Comparison of ENCODE assay signal across 27 mouse cellular contexts in the genomic region with DNA sequence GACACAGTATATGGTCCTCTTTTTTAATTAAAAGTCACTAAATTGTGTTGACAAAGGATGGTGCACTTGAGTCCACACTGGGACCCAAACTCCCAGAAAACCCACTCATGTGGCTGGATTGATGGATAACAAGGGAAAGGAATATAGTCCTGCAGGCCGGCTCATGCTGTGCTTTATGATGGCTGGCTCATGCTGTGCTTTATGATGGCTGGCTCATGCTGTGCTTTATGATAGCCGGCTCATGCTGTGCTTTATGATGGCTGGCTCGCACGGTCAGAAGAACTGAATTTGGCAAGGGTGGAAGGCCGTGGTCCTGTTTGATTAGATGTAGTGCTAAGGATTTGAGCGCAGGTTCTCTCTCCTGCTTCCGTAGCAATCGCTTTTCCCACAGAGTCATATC. TPM values are rescaled to one million over a fixed set of nuclear protein-coding genes. Genes with fewer than 3 reads are reported as not detected.
DNase-seq lines count a peak whose midpoint lies in the region; ATAC-seq lines count a peak whose summit lies in the region.
"Had no signal": no experiment of that assay in that cellular context is flagged by ENCODE, and none has a peak within 500 bp of the region (broad histone marks: within the 10 kb centered on the region; RNA-seq: fewer than 3 reads in every experiment).

No protein-coding gene starts in this region.

- H3K4me1 ChIP-seq in forebrain, embryonic 12.5 days, result peaks cover 7% of the 10 kb centered on the region; the same call in 1 of the 2 replicates
- no peaks in the 10 kb centered on the region for H3K4me1 ChIP-seq in forebrain, embryonic 16.5 days (replicated peaks; ENCODE audit: control insufficient read depth, insufficient read depth, low read length)
- no peaks in the 10 kb centered on the region; the same call in 1 of the 2 replicates for H3K4me1 ChIP-seq in hindbrain, embryonic 14.5 days (replicated peaks; ENCODE audit: control insufficient read depth, insufficient read depth, low read length)
- H3K4me1 ChIP-seq in hindbrain, embryonic 12.5 days, result 0 out of 2 replicates have a peak, but pooled peaks cover 4% of the 10 kb centered on the region
- H3K4me1 ChIP-seq in midbrain, embryonic 15.5 days, result no peaks in the 10 kb centered on the region
- H3K4me1 ChIP-seq in midbrain, embryonic 10.5 days, result no peaks in the 10 kb centered on the region
- peaks cover 5% of the 10 kb centered on the region; the same call in 1 of the 2 replicates for H3K4me1 ChIP-seq in limb, embryonic 10.5 days
- H3K4me1 ChIP-seq: embryonic facial prominence, embryonic 13.5 days; forebrain, embryonic 13.5 days; heart, embryonic 15.5 days; kidney, embryonic 15.5 days; liver, embryonic 13.5 days; megakaryocyte, embryonic 14.5 days had no signal

- no peak overlapping the region for H3K9ac ChIP-seq in forebrain, embryonic 12.5 days
- H3K9ac ChIP-seq in forebrain, embryonic 16.5 days (replicated peaks; ENCODE audit: low read depth, low read length), result no peak overlapping the region
- H3K9ac ChIP-seq in hindbrain, embryonic 14.5 days, result no peak overlapping the region
- H3K9ac ChIP-seq in hindbrain, embryonic 12.5 days, result no peak overlapping the region
- H3K9ac ChIP-seq in midbrain, embryonic 15.5 days, result no peak overlapping the region
- H3K9ac ChIP-seq: embryonic facial prominence, embryonic 13.5 days; forebrain, embryonic 13.5 days; heart, embryonic 15.5 days; kidney, embryonic 15.5 days; liver, embryonic 13.5 days had no signal

- no peak for DNase-seq in hindbrain, embryonic 14.5 days (ENCODE audit: low spot score)
- DNase-seq in midbrain, embryonic 10.5 days (ENCODE audit: low spot score), result no peak
- peak; percentile 20 for DNase-seq in limb, embryonic 10.5 days (ENCODE audit: low spot score)
- DNase-seq in left cerebral cortex, postnatal 4 days, result no peak
- DNase-seq: adrenal gland, postnatal 14 days; cerebellum, adult 11-12 months; cerebellum, adult 9-11 months; kidney, adult 11 months; kidney, postnatal 25 days; liver, embryonic 13.5 days; lung, adult 18-20 months; lung, postnatal 4 days; right cerebral cortex, postnatal 4 days; thymus, adult 2 months; thymus, postnatal 36 days had no signal

- ATAC-seq in forebrain, embryonic 12.5 days (ENCODE audit: low FRiP score), result no peak
- ATAC-seq in forebrain, embryonic 16.5 days, result no peak
- ATAC-seq in hindbrain, embryonic 14.5 days (ENCODE audit: low FRiP score), result no peak
- ATAC-seq in hindbrain, embryonic 12.5 days (ENCODE audit: low FRiP score), result no peak
- ATAC-seq in midbrain, embryonic 15.5 days (replicated peaks), result no peak
- ATAC-seq: forebrain, embryonic 13.5 days; lung, postnatal 0 days had no signal

- no peaks in the 10 kb centered on the region for H3K27me3 ChIP-seq in forebrain, embryonic 12.5 days
- no peaks in the 10 kb centered on the region for H3K27me3 ChIP-seq in forebrain, embryonic 16.5 days (replicated peaks; ENCODE audit: control insufficient read depth, insufficient read depth, low read length)
- no peaks in the 10 kb centered on the region for H3K27me3 ChIP-seq in hindbrain, embryonic 14.5 days (ENCODE audit: control insufficient read depth, insufficient read depth, low read length)
- H3K27me3 ChIP-seq in hindbrain, embryonic 12.5 days, result no peaks in the 10 kb centered on the region
- no peaks in the 10 kb centered on the region for H3K27me3 ChIP-seq in midbrain, embryonic 15.5 days (replicated peaks)
- no peaks in the 10 kb centered on the region for H3K27me3 ChIP-seq in midbrain, embryonic 10.5 days (ENCODE audit: low read depth, poor library complexity, severe bottlenecking)
- H3K27me3 ChIP-seq in limb, embryonic 10.5 days (ENCODE audit: low read depth, poor library complexity, severe bottlenecking), result no peaks in the 10 kb centered on the region
- H3K27me3 ChIP-seq: embryonic facial prominence, embryonic 13.5 days; forebrain, embryonic 13.5 days; heart, embryonic 15.5 days; liver, embryonic 13.5 days; megakaryocyte, embryonic 14.5 days had no signal

- no peaks in the 10 kb centered on the region for H3K9me3 ChIP-seq in forebrain, embryonic 12.5 days
- no peaks in the 10 kb centered on the region for H3K9me3 ChIP-seq in forebrain, embryonic 16.5 days (ENCODE audit: control insufficient read depth, low read length)
- H3K9me3 ChIP-seq in hindbrain, embryonic 14.5 days (ENCODE audit: control insufficient read depth, low read length), result no peaks in the 10 kb centered on the region
- no peaks in the 10 kb centered on the region for H3K9me3 ChIP-seq in hindbrain, embryonic 12.5 days (replicated peaks)
- H3K9me3 ChIP-seq in midbrain, embryonic 15.5 days, result no peaks in the 10 kb centered on the region
- H3K9me3 ChIP-seq in midbrain, embryonic 10.5 days (replicated peaks), result no peaks in the 10 kb centered on the region
- no peaks in the 10 kb centered on the region for H3K9me3 ChIP-seq in limb, embryonic 10.5 days (replicated peaks)
- H3K9me3 ChIP-seq: embryonic facial prominence, embryonic 13.5 days; forebrain, embryonic 13.5 days; G1E; heart, embryonic 15.5 days; kidney, embryonic 15.5 days; liver, embryonic 13.5 days; megakaryocyte, embryonic 14.5 days had no signal

- intact Hi-C loops in left cerebral cortex, postnatal 4 days (cut with DNase I), result no loop called here

- H3K4me3 ChIP-seq in forebrain, embryonic 12.5 days (replicated peaks), result no peak overlapping the region
- no peak overlapping the region for H3K4me3 ChIP-seq in forebrain, embryonic 16.5 days (replicated peaks; ENCODE audit: low read length)
- no peak overlapping the region for H3K4me3 ChIP-seq in hindbrain, embryonic 14.5 days (replicated peaks; ENCODE audit: low read length)
- H3K4me3 ChIP-seq in hindbrain, embryonic 12.5 days, result no peak overlapping the region
- H3K4me3 ChIP-seq in midbrain, embryonic 15.5 days, result no peak overlapping the region
- no peak overlapping the region for H3K4me3 ChIP-seq in midbrain, embryonic 10.5 days
- no peak overlapping the region for H3K4me3 ChIP-seq in limb, embryonic 10.5 days
- H3K4me3 ChIP-seq: embryonic facial prominence, embryonic 13.5 days; forebrain, embryonic 13.5 days; heart, embryonic 15.5 days; kidney, embryonic 15.5 days; liver, embryonic 13.5 days; megakaryocyte, embryonic 14.5 days had no signal

- peak overlapping the region; percentile 43; the same call in 1 of the 2 replicates for H3K27ac ChIP-seq in forebrain, embryonic 12.5 days
- H3K27ac ChIP-seq in forebrain, embryonic 16.5 days (ENCODE audit: low read length), result no peak overlapping the region
- no peak overlapping the region for H3K27ac ChIP-seq in hindbrain, embryonic 14.5 days
- H3K27ac ChIP-seq in hindbrain, embryonic 12.5 days, result no peak overlapping the region
- H3K27ac ChIP-seq in midbrain, embryonic 15.5 days, result peak overlapping the region; percentile 9; the same call in 1 of the 2 replicates
- no peak overlapping the region for H3K27ac ChIP-seq in midbrain, embryonic 10.5 days (replicated peaks)
- no peak overlapping the region for H3K27ac ChIP-seq in limb, embryonic 10.5 days
- H3K27ac ChIP-seq: embryonic facial prominence, embryonic 13.5 days; forebrain, embryonic 13.5 days; heart, embryonic 15.5 days; kidney, embryonic 15.5 days; liver, embryonic 13.5 days had no signal

- peak overlapping the region; percentile 17; the same call in 1 of the 2 replicates for H3K4me2 ChIP-seq in forebrain, embryonic 12.5 days
- no peak overlapping the region for H3K4me2 ChIP-seq in forebrain, embryonic 16.5 days (ENCODE audit: low read length)
- H3K4me2 ChIP-seq in hindbrain, embryonic 14.5 days (replicated peaks), result 0 out of 2 replicates have a peak overlapping the region, but pooled peaks have one; percentile 1
- H3K4me2 ChIP-seq in hindbrain, embryonic 12.5 days (replicated peaks), result no peak overlapping the region
- no peak overlapping the region for H3K4me2 ChIP-seq in midbrain, embryonic 15.5 days
- H3K4me2 ChIP-seq: embryonic facial prominence, embryonic 13.5 days; forebrain, embryonic 13.5 days; heart, embryonic 15.5 days; kidney, embryonic 15.5 days; liver, embryonic 13.5 days had no signal

- no peaks in the 10 kb centered on the region for H3K36me3 ChIP-seq in forebrain, embryonic 12.5 days (replicated peaks)
- H3K36me3 ChIP-seq in forebrain, embryonic 16.5 days (ENCODE audit: control insufficient read depth, insufficient read depth), result no peaks in the 10 kb centered on the region
- no peaks in the 10 kb centered on the region for H3K36me3 ChIP-seq in hindbrain, embryonic 14.5 days (replicated peaks; ENCODE audit: control insufficient read depth, insufficient read depth)
- H3K36me3 ChIP-seq in hindbrain, embryonic 12.5 days, result no peaks in the 10 kb centered on the region
- no peaks in the 10 kb centered on the region for H3K36me3 ChIP-seq in midbrain, embryonic 15.5 days (replicated peaks)
- no peaks in the 10 kb centered on the region for H3K36me3 ChIP-seq in midbrain, embryonic 10.5 days
- no peaks in the 10 kb centered on the region for H3K36me3 ChIP-seq in limb, embryonic 10.5 days
- H3K36me3 ChIP-seq: embryonic facial prominence, embryonic 13.5 days; G1E; heart, embryonic 15.5 days; kidney, embryonic 15.5 days; liver, embryonic 13.5 days had no signal

- 32% methylated on average over 8 of the region's 8 CpGs for WGBS in forebrain, embryonic 12.5 days
- WGBS in forebrain, embryonic 16.5 days, result 36% methylated on average over 8 of the region's 8 CpGs
- WGBS in hindbrain, embryonic 14.5 days, result 34% methylated on average over 8 of the region's 8 CpGs
- 44% methylated on average over 8 of the region's 8 CpGs for WGBS in hindbrain, embryonic 12.5 days
- WGBS in midbrain, embryonic 15.5 days, result 43% methylated on average over 8 of the region's 8 CpGs
- 59% methylated on average over 8 of the region's 8 CpGs for WGBS in midbrain, embryonic 10.5 days
- WGBS in limb, embryonic 10.5 days, result 74% methylated on average over 8 of the region's 8 CpGs

RNA-seq across cellular contexts. Expression of a gene that starts 9.7 kb away (rescaled TPM):
- polyA plus RNA-seq in forebrain, embryonic 12.5 days (2016; fragmentation: Nextera tagmentation; extraction: Ambion mirVana), result 67.6 and 70.1 TPM in 2 replicates
- 78.6 and 82.6 TPM in 2 replicates for polyA plus RNA-seq in forebrain, embryonic 16.5 days (2015; fragmentation: Nextera tagmentation; extraction: Ambion mirVana)
- 65.0 and 69.0 TPM in 2 replicates for polyA plus RNA-seq in hindbrain, embryonic 14.5 days (2014; fragmentation: Nextera tagmentation; extraction: Ambion mirVana)
- polyA plus RNA-seq in hindbrain, embryonic 12.5 days (2016; fragmentation: Nextera tagmentation; extraction: Ambion mirVana), result 72.4 and 75.7 TPM in 2 replicates
- polyA plus RNA-seq in midbrain, embryonic 15.5 days (2015; fragmentation: Nextera tagmentation; extraction: Ambion mirVana), result 77.3 and 77.5 TPM in 2 replicates
- 53.2 and 57.2 TPM in 2 replicates for polyA plus RNA-seq in midbrain, embryonic 10.5 days (2016; fragmentation: Nextera tagmentation; extraction: Ambion mirVana)
- polyA plus RNA-seq in limb, embryonic 10.5 days (2016; fragmentation: Nextera tagmentation; extraction: Ambion mirVana), result 44.5 and 54.5 TPM in 2 replicates
- total RNA-seq in left cerebral cortex, postnatal 4 days (2021), result 10 to 100 TPM; 33.9 to 37.8 TPM

RNA-seq across cellular contexts. Expression of a gene that starts 22.9 kb away (rescaled TPM):
- 30.2 and 34.6 TPM in 2 replicates for polyA plus RNA-seq in forebrain, embryonic 12.5 days (2016; fragmentation: Nextera tagmentation; extraction: Ambion mirVana)
- 34.0 and 35.2 TPM in 2 replicates for polyA plus RNA-seq in forebrain, embryonic 16.5 days (2015; fragmentation: Nextera tagmentation; extraction: Ambion mirVana)
- polyA plus RNA-seq in hindbrain, embryonic 14.5 days (2014; fragmentation: Nextera tagmentation; extraction: Ambion mirVana), result 23.1 and 25.3 TPM in 2 replicates
- polyA plus RNA-seq in hindbrain, embryonic 12.5 days (2016; fragmentation: Nextera tagmentation; extraction: Ambion mirVana), result 32.9 and 33.1 TPM in 2 replicates
- 33.1 and 33.6 TPM in 2 replicates for polyA plus RNA-seq in midbrain, embryonic 15.5 days (2015; fragmentation: Nextera tagmentation; extraction: Ambion mirVana)
- polyA plus RNA-seq in midbrain, embryonic 10.5 days (2016; fragmentation: Nextera tagmentation; extraction: Ambion mirVana), result 26.4 and 29.0 TPM in 2 replicates
- polyA plus RNA-seq in limb, embryonic 10.5 days (2016; fragmentation: Nextera tagmentation; extraction: Ambion mirVana), result 24.3 and 29.7 TPM in 2 replicates
- 10 to 100 TPM; 30.5 to 32.4 TPM for total RNA-seq in left cerebral cortex, postnatal 4 days (2021)

RNA-seq across cellular contexts. Expression of a gene that starts 22.9 kb away (rescaled TPM):
- 15.5 and 15.7 TPM in 2 replicates for polyA plus RNA-seq in forebrain, embryonic 12.5 days (2016; fragmentation: Nextera tagmentation; extraction: Ambion mirVana)
- polyA plus RNA-seq in forebrain, embryonic 16.5 days (2015; fragmentation: Nextera tagmentation; extraction: Ambion mirVana), result 5.5 and 6.5 TPM in 2 replicates
- 3.2 and 3.8 TPM in 2 replicates for polyA plus RNA-seq in hindbrain, embryonic 14.5 days (2014; fragmentation: Nextera tagmentation; extraction: Ambion mirVana)
- 7.0 and 7.6 TPM in 2 replicates for polyA plus RNA-seq in hindbrain, embryonic 12.5 days (2016; fragmentation: Nextera tagmentation; extraction: Ambion mirVana)
- polyA plus RNA-seq in midbrain, embryonic 15.5 days (2015; fragmentation: Nextera tagmentation; extraction: Ambion mirVana), result 4.5 and 4.8 TPM in 2 replicates
- 13.0 and 14.0 TPM in 2 replicates for polyA plus RNA-seq in midbrain, embryonic 10.5 days (2016; fragmentation: Nextera tagmentation; extraction: Ambion mirVana)
- polyA plus RNA-seq in limb, embryonic 10.5 days (2016; fragmentation: Nextera tagmentation; extraction: Ambion mirVana), result 9.1 and 10.3 TPM in 2 replicates
- 1 to 10 TPM; 4.5 to 5.8 TPM for total RNA-seq in left cerebral cortex, postnatal 4 days (2021)

RNA-seq across cellular contexts. Expression of a gene that starts 27.0 kb away (rescaled TPM):
- polyA plus RNA-seq in forebrain, embryonic 12.5 days (2016; fragmentation: Nextera tagmentation; extraction: Ambion mirVana), result 0.85 and 0.88 TPM in 2 replicates
- polyA plus RNA-seq in forebrain, embryonic 16.5 days (2015; fragmentation: Nextera tagmentation; extraction: Ambion mirVana), result 1.6 and 1.7 TPM in 2 replicates
- polyA plus RNA-seq in hindbrain, embryonic 14.5 days (2014; fragmentation: Nextera tagmentation; extraction: Ambion mirVana), result 0.68 and 0.96 TPM in 2 replicates
- 0.85 and 0.94 TPM in 2 replicates for polyA plus RNA-seq in hindbrain, embryonic 12.5 days (2016; fragmentation: Nextera tagmentation; extraction: Ambion mirVana)
- 2.2 and 2.4 TPM in 2 replicates for polyA plus RNA-seq in midbrain, embryonic 15.5 days (2015; fragmentation: Nextera tagmentation; extraction: Ambion mirVana)
- polyA plus RNA-seq in midbrain, embryonic 10.5 days (2016; fragmentation: Nextera tagmentation; extraction: Ambion mirVana), result 0.28 and 0.88 TPM in 2 replicates
- polyA plus RNA-seq in limb, embryonic 10.5 days (2016; fragmentation: Nextera tagmentation; extraction: Ambion mirVana), result 0.10 TPM in 1 of 2 replicates, not detected in the other
- total RNA-seq in left cerebral cortex, postnatal 4 days (2021), result 1 to 10 TPM; 2.7 to 3.0 TPM
- total RNA-seq: adrenal gland, postnatal 14 days; gastrocnemius, adult 8-10 months had no signal
- polyA plus RNA-seq: G1E had no signal

RNA-seq across cellular contexts. Expression of a gene that starts 30.5 kb away (rescaled TPM):
- polyA plus RNA-seq in forebrain, embryonic 12.5 days (2016; fragmentation: Nextera tagmentation; extraction: Ambion mirVana), result 124 and 130 TPM in 2 replicates
- 105 and 108 TPM in 2 replicates for polyA plus RNA-seq in forebrain, embryonic 16.5 days (2015; fragmentation: Nextera tagmentation; extraction: Ambion mirVana)
- 71.9 and 90.2 TPM in 2 replicates for polyA plus RNA-seq in hindbrain, embryonic 14.5 days (2014; fragmentation: Nextera tagmentation; extraction: Ambion mirVana)
- 115 TPM in 2 replicates for polyA plus RNA-seq in hindbrain, embryonic 12.5 days (2016; fragmentation: Nextera tagmentation; extraction: Ambion mirVana)
- polyA plus RNA-seq in midbrain, embryonic 15.5 days (2015; fragmentation: Nextera tagmentation; extraction: Ambion mirVana), result 106 and 112 TPM in 2 replicates
- polyA plus RNA-seq in midbrain, embryonic 10.5 days (2016; fragmentation: Nextera tagmentation; extraction: Ambion mirVana), result 125 and 129 TPM in 2 replicates
- 172 and 201 TPM in 2 replicates for polyA plus RNA-seq in limb, embryonic 10.5 days (2016; fragmentation: Nextera tagmentation; extraction: Ambion mirVana)
- total RNA-seq in left cerebral cortex, postnatal 4 days (2021), result 10 to 100 TPM; 28.1 to 28.9 TPM

Comparison
In these comparisons a context has a peak if more than half of its experiments do, and no peak if none do; other contexts are left out.
1. H3K27ac ChIP-seq: peak in forebrain, embryonic 12.5 days (single experiment) and midbrain, embryonic 15.5 days (single experiment); none in forebrain, embryonic 16.5 days (single experiment), hindbrain, embryonic 14.5 days (single experiment), hindbrain, embryonic 12.5 days (single experiment), midbrain, embryonic 10.5 days (single experiment) and limb, embryonic 10.5 days (single experiment).
2. H3K4me2 ChIP-seq: peak in forebrain, embryonic 12.5 days (single experiment) and hindbrain, embryonic 14.5 days (single experiment); none in forebrain, embryonic 16.5 days (single experiment), hindbrain, embryonic 12.5 days (single experiment) and midbrain, embryonic 15.5 days (single experiment).